Mouse (Mus musculus): ENCODE measurements around the gene Bod1.

Bod1 gene

DNA sequence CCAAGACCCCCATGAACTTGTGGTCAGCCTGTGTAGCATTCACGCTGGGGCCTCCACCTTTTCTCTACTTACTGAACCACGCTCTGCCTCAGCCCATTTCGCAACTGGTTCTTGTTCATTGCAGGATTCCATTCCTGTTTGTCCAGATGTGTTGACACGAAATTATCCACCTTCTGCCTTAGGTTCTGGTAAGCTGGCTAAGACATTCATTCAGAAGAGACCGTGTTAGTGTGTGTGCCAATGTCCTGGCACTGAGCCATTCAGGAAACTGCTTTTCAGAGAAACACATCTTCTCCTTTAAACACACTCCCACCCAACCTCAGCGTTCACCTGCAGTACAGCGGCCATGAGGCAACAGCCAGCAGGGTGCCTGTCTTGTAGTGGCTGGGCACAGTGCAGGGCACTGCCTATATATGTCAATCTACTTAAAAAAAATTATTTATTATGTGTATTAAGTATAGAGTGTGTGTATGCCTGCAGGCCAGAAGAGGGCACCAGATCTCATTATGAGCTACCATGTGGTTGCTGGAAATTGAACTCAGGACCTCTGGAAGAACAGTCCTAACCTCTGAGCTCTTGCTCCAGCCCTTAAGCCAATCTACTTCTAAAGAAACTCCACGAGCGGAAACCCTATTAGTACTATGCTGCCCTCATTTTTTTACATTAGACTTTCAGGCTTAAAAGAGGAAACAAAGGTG is 2.4 kb downstream of the Bod1 start:
- DNase-seq (ENCODE audit: low spot score): no peak

- no peak for DNase-seq (ENCODE audit: low spot score)
Observed at GRCm38 (mm10) chr11:31664186-31664585, 7.5 kb downstream of the Bod1 start.

GRCm38 (mm10) chr11:31663501-31663900 is 8.2 kb downstream of the Bod1 start:
- DNase-seq (ENCODE audit: low spot score): no peak

DNA sequence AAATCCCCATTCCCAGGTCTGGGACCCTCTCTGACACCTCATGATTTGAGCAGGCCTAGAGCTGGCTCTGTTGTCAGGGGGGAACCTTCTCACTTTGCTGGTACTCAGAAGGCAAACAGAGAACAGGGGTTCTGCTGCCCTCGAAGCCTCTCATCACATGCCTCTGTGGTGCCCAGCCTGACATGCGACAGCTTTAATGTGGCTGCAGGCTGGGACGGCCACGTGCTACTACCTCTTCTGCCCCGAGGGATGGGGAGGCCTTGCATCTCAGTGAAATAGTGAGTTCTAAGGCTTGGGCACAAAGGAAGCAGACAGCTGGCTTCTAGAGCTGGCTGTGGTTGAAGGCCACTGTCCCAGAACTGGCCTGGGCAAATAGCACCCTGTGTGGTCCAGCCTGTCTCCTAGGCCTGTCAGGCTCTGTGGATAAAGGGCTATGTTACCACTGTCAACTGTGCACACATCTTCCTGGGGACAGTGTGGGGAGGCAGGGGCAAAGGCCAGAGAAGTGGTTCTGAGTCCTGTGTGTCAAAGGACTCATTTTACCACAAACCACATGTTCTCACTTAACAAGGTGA is 8.7 kb downstream of the Bod1 start:
- DNase-seq (ENCODE audit: low spot score): no peak

- no peak for DNase-seq (ENCODE audit: low spot score)
Observed at GRCm38 (mm10) chr11:31662214-31662613, 9.5 kb downstream of the Bod1 start.

DNA sequence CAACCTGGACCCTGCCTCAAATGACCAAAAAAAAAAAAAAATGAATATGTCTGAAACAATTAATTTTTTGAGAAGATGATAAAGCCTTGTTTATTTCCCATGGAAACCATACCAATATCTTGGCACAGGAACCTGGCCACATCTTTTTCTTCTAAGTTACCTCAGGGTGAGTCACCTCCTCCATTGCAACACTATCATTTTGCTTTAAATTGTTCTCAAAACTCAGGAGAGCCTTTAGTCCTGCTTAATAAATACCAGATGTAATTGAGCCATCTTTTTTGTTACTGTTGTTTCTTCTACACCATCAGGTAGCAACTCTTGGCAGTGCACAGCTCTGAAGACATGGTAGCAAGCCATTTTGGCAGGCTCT is 13.9 kb downstream of the Bod1 start:
- DNase-seq (ENCODE audit: low spot score): no peak

DNA sequence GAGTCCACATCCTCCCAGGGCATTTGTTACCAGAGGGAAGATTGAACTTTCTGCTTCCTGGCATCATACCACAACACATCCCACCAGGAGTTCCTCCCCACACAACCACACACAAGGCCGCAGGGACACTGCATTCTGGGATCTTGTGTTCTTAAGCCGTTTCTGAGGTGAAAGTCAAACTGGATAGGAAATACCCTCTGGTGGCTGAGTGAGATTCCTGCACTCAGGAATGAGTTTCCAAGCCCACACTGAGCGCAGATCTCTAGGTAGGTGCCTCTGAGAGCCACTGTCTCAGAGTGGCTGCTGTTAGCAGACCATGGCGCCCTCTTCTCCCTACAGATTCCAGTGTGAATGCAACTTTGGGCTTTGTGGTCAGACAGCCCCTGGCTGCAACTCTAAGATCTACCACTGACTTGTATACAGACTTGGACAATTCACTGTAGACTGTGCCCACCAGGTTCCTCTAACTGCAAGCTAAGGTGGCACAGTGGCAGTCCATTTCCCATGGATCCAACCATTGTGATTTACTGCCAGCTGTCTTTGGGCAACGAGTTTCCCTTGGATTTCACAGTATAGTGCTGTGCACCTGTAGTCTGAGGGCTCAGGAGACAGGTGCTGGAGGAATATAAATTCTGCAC is 14.4 kb downstream of the Bod1 start:
- DNase-seq (ENCODE audit: low spot score): no peak

DNA sequence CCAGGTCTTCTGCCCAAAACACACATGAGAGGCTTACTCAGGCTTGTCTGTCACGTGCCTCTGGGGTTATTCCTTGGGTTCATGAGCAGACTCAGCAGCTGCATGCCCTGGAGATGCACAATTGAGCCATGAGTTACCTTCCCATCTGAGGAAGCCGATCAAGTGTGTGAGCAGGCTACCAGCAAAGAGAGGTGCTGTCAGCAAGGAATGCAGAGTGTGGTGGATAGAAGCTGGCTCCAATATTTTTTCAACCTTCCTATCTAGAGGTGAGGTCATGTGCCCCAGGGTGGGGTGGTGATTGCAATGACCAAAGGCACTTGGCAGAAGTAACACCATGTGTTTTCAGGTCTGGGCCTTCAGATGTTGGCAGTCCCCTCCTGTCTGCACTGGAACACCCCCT is 22.2 kb downstream of the Bod1 start:
- DNase-seq (ENCODE audit: low spot score): no peak

DNA sequence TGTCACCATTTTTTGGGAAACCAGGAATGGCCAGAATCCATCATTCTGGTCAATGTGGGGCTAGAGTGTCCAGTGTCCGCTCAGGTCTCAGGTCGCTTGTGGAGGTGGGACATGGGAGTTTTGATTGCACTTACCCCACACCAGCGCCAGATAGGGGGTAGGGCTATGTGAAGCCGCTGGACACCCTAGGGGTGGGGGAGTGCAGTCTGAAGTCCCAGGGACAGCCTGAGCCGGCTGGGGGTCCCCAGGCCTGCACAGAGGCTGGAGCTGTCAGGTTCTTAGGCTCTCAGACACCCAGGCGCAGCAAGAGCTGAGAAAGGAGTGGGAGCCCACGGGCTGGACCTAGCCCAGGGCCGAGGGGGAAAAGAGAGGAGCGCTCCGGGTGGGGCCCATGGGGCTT is 24.4 kb downstream of the Bod1 start:
- no peak for DNase-seq (ENCODE audit: low spot score)

DNA sequence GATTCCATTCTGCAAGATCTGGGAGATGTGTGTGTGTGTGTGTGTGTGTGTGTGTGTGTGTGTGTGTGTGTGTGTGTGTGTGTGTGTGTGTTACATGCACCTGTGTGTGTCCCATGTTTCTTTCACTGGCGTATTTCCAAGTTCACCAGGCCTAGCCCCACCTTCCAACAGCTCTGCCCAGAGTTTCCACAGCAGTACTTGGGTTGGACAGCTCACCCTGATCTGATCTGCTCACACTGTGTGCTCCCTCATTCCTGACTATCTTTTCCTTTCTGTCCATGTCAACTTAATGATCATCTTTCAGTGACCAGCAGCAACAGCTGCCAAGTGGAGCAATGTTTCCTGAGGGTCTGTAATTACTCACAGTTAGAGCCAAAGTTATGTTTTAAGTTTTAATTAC is 25.1 kb downstream of the Bod1 start:
- DNase-seq (ENCODE audit: low spot score): no peak

- no peak for DNase-seq (ENCODE audit: low spot score)
Observed at GRCm38 (mm10) chr11:31643120-31643519, 28.6 kb downstream of the Bod1 start.

DNA sequence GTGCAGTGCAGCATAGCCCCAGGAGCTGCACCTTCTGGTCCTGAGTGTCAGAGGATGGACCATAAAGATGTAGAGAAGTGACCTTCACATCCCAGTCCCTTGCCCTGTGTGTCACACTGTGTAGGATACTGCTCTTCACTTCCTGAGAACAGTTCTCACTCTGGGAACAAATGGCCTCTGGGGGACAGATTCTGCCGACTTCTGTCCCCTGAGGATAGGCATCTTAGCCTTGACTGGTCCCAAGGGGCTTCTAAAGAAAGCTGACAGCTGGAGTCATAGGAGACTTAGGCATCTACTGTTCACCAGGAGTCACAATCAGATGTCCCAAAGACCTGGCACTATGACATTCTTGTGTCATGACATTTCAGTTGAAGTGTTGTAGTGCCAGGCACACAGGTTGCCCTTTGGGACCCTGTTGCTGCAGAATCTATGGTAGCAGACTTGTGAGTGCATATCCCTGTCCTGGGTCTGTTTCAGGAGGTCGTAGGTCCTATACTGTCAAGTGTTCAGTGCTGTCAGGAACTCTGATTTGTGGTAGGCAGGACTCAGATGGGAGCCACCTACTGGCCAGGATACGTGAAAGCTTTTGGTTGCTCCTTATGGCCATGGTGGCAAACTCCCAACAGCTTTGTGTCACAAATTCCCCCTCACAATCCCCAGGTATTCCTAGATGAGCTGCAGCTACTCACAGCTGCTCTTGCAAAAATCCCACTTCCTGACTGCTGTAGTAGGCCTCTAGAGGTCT is 30.4 kb downstream of the Bod1 start:
- DNase-seq (ENCODE audit: low spot score): no peak

DNA sequence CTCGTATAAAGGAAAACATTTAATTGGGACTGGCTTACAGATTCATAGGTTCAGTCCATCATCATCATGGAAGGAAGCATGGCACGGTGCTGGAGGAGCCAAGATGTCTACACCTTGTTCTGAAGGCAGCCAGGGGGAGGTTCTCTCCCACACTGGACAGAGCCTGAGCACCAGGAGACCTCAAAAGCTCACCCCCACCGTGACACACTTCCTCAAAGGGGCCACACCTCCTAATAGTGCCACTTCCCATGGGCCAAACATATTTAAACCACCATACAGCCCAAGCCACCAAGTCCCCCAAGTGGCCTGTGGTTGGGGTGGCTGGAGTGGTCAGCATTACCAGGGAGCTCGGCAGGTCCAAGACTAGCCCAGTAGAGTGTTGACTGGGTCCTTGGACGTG is 31.5 kb downstream of the Bod1 start:
- no peak for DNase-seq (ENCODE audit: low spot score)

DNA sequence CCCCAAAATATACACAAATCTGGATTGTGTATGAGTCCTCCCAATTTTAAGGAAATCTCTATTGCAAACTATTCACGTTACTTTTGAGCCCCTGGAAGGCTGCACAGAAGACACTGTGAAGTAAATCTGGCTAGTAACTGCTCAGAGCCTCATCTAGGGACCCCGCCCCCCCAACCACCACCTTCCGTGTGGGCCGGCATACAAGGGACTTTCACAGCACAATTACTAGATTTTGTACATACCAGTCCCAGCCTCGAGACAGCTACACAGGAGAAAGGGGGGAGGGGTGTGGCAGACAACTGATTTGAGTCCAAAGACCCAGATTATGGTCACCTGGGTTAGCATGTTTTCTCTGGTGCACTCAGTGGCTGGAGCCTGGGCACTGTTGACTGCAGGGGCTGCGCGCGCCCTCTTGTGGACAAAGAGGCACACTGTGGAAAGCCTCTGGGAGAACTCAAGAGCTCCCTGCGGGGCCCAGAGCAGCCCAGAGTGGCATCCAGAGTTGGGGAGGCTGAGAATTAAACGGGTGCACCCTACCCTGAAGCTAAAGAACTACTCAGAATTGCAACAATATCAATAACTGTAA is 33.8 kb downstream of the Bod1 start:
- DNase-seq (ENCODE audit: low spot score): no peak

- no peak for DNase-seq (ENCODE audit: low spot score)
Observed at GRCm38 (mm10) chr11:31628700-31629099, 43.0 kb downstream of the Bod1 start.

DNA sequence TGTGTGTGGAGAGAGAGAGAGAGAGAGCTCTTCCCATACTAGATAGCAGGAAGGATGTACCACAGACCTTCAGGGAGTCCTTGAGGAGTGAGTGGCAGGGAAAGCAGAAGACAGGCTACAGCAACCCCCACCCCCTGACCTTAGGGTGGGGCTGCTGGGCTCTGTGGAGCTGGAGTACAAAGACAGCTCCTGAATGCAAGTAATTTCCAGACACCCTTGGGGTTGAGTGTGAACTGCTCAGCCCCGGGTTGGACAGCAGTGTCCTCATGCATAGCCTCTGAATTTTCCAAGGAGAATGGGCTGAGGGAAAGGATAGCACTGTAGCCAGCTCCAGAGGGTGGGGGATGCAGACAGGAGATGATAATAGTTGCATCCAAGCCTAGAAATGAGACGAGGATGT is 50.9 kb downstream of the Bod1 start:
- no peak for DNase-seq (ENCODE audit: low spot score)

- no peak for DNase-seq (ENCODE audit: low spot score)
Observed at GRCm38 (mm10) chr11:31617797-31618196, 53.9 kb downstream of the Bod1 start.

- no peak for DNase-seq (ENCODE audit: low spot score)
Observed at GRCm38 (mm10) chr11:31617236-31617635, 54.4 kb downstream of the Bod1 start.

DNA sequence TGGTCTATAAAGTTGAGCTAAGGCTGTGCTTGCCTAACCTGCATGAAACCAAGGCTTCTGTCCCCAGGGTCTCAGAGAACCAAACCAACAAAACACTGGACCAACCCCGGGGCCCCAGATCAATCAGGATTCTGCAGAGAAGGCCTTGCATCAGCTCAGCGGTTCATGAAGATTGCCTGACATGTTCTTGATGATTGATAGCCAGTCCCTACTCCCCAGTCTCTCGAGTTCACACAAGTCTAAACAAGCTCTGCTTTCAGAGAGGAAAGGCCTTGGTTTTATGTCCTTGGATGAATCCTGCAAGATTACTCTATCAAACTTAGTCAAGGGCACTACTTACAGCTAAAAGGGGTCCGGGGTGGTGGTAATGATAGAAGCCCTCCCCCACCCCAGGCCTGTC is 55.0 kb downstream of the Bod1 start:
- no peak for DNase-seq (ENCODE audit: low spot score)
